Mouse (Mus musculus) MN1 (cell line): ENCODE measurements around the gene Gm33815.
"Not testable (repeated sequence)": the region's sequence is repeated elsewhere in the genome, so short reads cannot be mapped to it uniquely, and the experiment has no call there.

Experiments
- DNase-seq: peaks from one replicate; pipeline ENCODE4 v3.0.0-alpha.2; 2016; ENCODE audit warnings: low spot score

The Gm33815 gene

GRCm38 (mm10) chrY:69320832-69321231 lies at the start of gene Gm33815:
Gene Gm33815 (plus strand): TSS chrY:69321132.
- not testable (repeated sequence) for DNase-seq
